Mouse (Mus musculus): Measurements from ENCODE around the gene Zfp971. TPM values are rescaled to one million over a fixed set of nuclear protein-coding genes. Genes with fewer than 3 reads are reported as not detected.
A peak's percentile ranks its signal among the peaks of the same experiment; 100 is the strongest.
"Not testable (repeated sequence)": the region's sequence is repeated elsewhere in the genome, so short reads cannot be mapped to it uniquely, and the experiment has no call there.

Zfp971 gene
- polyA plus RNA-seq (2014; fragmentation: Nextera tagmentation; extraction: Ambion mirVana), result 16.6 and 18.0 TPM in 2 replicates

DNA sequence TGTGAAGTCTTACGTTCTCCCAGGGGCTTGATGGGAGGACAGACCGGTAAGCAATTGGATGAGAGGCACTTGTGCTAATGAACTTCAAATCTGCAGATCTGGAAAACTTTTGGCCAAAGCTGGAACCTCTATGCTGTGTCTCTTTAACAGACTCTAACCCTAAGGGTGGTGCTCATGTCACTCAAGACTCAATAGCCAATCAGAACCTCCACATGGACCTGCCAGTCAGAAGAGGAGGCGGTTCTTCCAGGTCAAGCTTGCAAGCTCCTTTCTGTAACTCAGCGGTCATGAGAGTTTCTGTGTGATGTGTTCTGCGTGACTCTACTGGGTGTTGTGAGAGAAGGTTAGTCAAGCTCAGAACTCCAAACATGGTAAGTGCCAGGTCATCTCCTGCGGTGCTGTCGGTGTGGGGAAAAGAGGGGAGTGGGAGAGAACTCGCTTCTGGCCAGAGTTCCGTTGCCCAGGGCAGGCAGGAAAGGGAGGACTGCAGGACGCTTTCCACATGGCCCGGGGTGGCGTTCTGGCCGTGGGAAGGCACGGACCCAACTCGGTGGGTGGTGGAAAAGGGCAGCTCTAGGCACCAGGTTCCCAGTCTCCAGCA is at the start of gene Zfp971:
TSS of gene Zfp971 (plus strand) at position 274 of the 601 bp plus-strand sequence.
- DNase-seq, result peak; percentile 45
- H3K27me3 ChIP-seq (ENCODE audit: insufficient read depth, low read length); H3K36me3 ChIP-seq (ENCODE audit: insufficient read depth); H3K9me3 ChIP-seq (ENCODE audit: low read depth, low read length); H3K27ac ChIP-seq (ENCODE audit: low read depth); ATAC-seq (ENCODE audit: insufficient read depth); H3K4me1 ChIP-seq (ENCODE audit: insufficient read depth): not testable (repeated sequence)
- WGBS, result 0% methylated on average over 13 of the region's 15 CpGs
- peak within 1 kb of the TSS; percentile 58 for H3K9ac ChIP-seq
- peak within 1 kb of the TSS; percentile 51 for H3K4me3 ChIP-seq (ENCODE audit: low read depth, low read length)
- peak within 1 kb of the TSS; percentile 57 for H3K4me2 ChIP-seq

DNA sequence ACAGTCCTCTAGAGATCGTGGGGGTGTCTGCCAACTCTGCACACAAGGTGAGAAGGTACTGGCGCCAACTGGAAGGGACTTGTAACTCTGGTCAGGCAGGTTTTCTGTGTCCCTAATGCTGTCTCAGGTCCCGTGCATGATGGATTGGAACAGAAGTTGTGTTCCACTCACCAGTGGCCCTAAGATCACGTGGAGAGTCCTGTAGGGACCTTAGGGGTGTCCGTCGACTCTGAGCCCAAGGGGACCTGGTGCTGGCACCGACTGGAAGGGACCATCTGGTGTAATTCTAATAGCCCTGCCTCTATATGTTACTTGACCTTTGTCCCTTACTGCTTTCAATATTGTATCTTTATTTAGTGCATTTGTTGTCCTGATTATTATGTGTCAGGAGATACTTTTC is 48.3 kb upstream of the Zfp971 start:
- H3K4me2 ChIP-seq; H3K36me3 ChIP-seq (ENCODE audit: insufficient read depth); H3K27ac ChIP-seq (ENCODE audit: low read depth); ATAC-seq (ENCODE audit: insufficient read depth); H3K4me3 ChIP-seq (ENCODE audit: low read depth, low read length); H3K9ac ChIP-seq; H3K4me1 ChIP-seq (ENCODE audit: insufficient read depth); H3K27me3 ChIP-seq (ENCODE audit: insufficient read depth, low read length); H3K9me3 ChIP-seq (ENCODE audit: low read depth, low read length); DNase-seq: not testable (repeated sequence)
- 64% methylated on average over 6 of the region's 7 CpGs for WGBS

- H3K4me3 ChIP-seq (ENCODE audit: low read depth, low read length); H3K27ac ChIP-seq (ENCODE audit: low read depth); DNase-seq; H3K27me3 ChIP-seq (ENCODE audit: insufficient read depth, low read length); H3K9me3 ChIP-seq (ENCODE audit: low read depth, low read length); ATAC-seq (ENCODE audit: insufficient read depth); H3K36me3 ChIP-seq (ENCODE audit: insufficient read depth); H3K4me2 ChIP-seq; H3K9ac ChIP-seq; H3K4me1 ChIP-seq (ENCODE audit: insufficient read depth): not testable (repeated sequence)
- WGBS, result 73% methylated on average over 3 of the region's 3 CpGs
These were observed 3.6 kb upstream of the Zfp971 start for GRCm38 (mm10) chr2:178019486-178019885.

- H3K36me3 ChIP-seq (ENCODE audit: insufficient read depth); H3K9ac ChIP-seq; H3K4me2 ChIP-seq; H3K27me3 ChIP-seq (ENCODE audit: insufficient read depth, low read length); H3K27ac ChIP-seq (ENCODE audit: low read depth); H3K4me3 ChIP-seq (ENCODE audit: low read depth, low read length); DNase-seq; ATAC-seq (ENCODE audit: insufficient read depth); H3K9me3 ChIP-seq (ENCODE audit: low read depth, low read length); H3K4me1 ChIP-seq (ENCODE audit: insufficient read depth): not testable (repeated sequence)
- WGBS, result 75% methylated on average over 8 of the region's 8 CpGs
These were observed 2.3 kb upstream of the Zfp971 start for GRCm38 (mm10) chr2:178020773-178021172.

DNA sequence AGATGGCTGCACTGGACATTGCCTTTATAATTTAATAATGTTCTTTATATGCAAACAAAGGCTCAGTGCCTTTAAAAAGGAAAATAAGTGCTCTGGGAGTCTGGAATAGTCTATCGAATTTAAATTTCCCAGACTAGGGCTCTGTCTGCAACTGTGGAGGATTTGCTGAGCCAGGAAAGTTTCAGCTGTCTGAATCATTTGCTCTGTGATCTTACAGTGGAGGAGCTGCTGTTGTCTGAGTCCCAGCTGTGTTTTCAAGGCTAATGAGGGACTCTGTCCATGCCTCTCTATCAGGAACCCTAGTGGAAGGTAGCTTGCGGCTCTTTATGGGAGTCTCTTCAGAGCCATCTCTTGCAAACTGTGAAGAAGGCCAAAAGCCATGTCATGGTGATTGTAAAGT is 777 bp downstream of the Zfp971 start:
- Histone ChIP-seq H3K4me3 (ENCODE audit: low read depth, low read length) (peak overlapping the region; percentile 51), H3K4me2 (peak overlapping the region; percentile 57), H3K9ac (peak overlapping the region; percentile 58)
- ATAC-seq (ENCODE audit: insufficient read depth); H3K36me3 ChIP-seq (ENCODE audit: insufficient read depth); H3K9me3 ChIP-seq (ENCODE audit: low read depth, low read length); H3K27ac ChIP-seq (ENCODE audit: low read depth); H3K4me1 ChIP-seq (ENCODE audit: insufficient read depth); H3K27me3 ChIP-seq (ENCODE audit: insufficient read depth, low read length): not testable (repeated sequence)
- WGBS, result 21% methylated on average over 2 of the region's 2 CpGs
- DNase-seq, result peak; percentile 2

- H3K4me3 ChIP-seq (ENCODE audit: low read depth, low read length); H3K27ac ChIP-seq (ENCODE audit: low read depth): not testable (repeated sequence)
- 86% methylated on average over 2 of the region's 3 CpGs for WGBS
These were observed 4.5 kb downstream of the Zfp971 start for GRCm38 (mm10) chr2:178027601-178028000.

GRCm38 (mm10) chr2:178058195-178058594 is 35.1 kb downstream of the Zfp971 start:
- Histone ChIP-seq H3K27me3 (ENCODE audit: insufficient read depth, low read length) (no peaks in the 10 kb centered on the region), H3K4me3 (ENCODE audit: low read depth, low read length) (no peak overlapping the region), H3K36me3 (ENCODE audit: insufficient read depth) (peaks cover 5% of the 10 kb centered on the region; the same call in 1 of the 2 replicates), H3K4me1 (ENCODE audit: insufficient read depth) (no peaks in the 10 kb centered on the region), H3K9me3 (ENCODE audit: low read depth, low read length) (no peaks in the 10 kb centered on the region), H3K27ac (ENCODE audit: low read depth) (no peak overlapping the region), H3K4me2 (no peak overlapping the region), H3K9ac (no peak overlapping the region)
- TF ChIP-seq CTCF (IDR thresholded peaks at IDR 0.05; ENCODE audit: low read depth), result peak; percentile 77
- WGBS, result 5% methylated on average over 1 of the region's 1 CpGs
- ATAC-seq (ENCODE audit: insufficient read depth) (no peak; the same call in 1 of the 2 replicates), DNase-seq (peak; percentile 79)

More at GRCm38 (mm10) chr2:178027601-178028000, 4.5 kb downstream of the Zfp971 start:
- not testable (repeated sequence) for H3K9me3 ChIP-seq (ENCODE audit: low read depth, low read length); H3K4me2 ChIP-seq; H3K27me3 ChIP-seq (ENCODE audit: insufficient read depth, low read length); H3K9ac ChIP-seq; H3K4me1 ChIP-seq (ENCODE audit: insufficient read depth); ATAC-seq (ENCODE audit: insufficient read depth); H3K36me3 ChIP-seq (ENCODE audit: insufficient read depth); DNase-seq

- 0% methylated on average over 2 of the region's 14 CpGs for WGBS
- not testable (repeated sequence) for H3K9me3 ChIP-seq (ENCODE audit: low read depth, low read length); H3K4me1 ChIP-seq (ENCODE audit: insufficient read depth); H3K9ac ChIP-seq; H3K27ac ChIP-seq (ENCODE audit: low read depth); DNase-seq; H3K27me3 ChIP-seq (ENCODE audit: insufficient read depth, low read length); ATAC-seq (ENCODE audit: insufficient read depth); H3K36me3 ChIP-seq (ENCODE audit: insufficient read depth)
- Histone ChIP-seq H3K4me2 (peak within 1 kb of the TSS; percentile 43; the same call in 1 of the 2 replicates), H3K4me3 (ENCODE audit: low read depth, low read length) (peak within 1 kb of the TSS; percentile 36)
These were observed 55.2 kb downstream of the Zfp971 start, which contains the start of gene Zfp931 for GRCm38 (mm10) chr2:178078166-178078717. TSS of gene Zfp931 (minus strand) at chr2:178078476.

Other genes starting within 250 kb of the Zfp971 start
- 29.6 and 36.9 TPM in 2 replicates for gene Gm14325, start 182.9 kb upstream of the Zfp971 start, polyA plus RNA-seq (2014; fragmentation: Nextera tagmentation; extraction: Ambion mirVana)
- 4.5 and 6.3 TPM in 2 replicates for gene Gm14327, start 126.2 kb upstream of the Zfp971 start, polyA plus RNA-seq (2014; fragmentation: Nextera tagmentation; extraction: Ambion mirVana)
- gene Zfp972, start 97.7 kb upstream of the Zfp971 start, polyA plus RNA-seq (2014; fragmentation: Nextera tagmentation; extraction: Ambion mirVana), result not detected in 2 replicates
- gene Gm14326, start 66.0 kb upstream of the Zfp971 start, polyA plus RNA-seq (2014; fragmentation: Nextera tagmentation; extraction: Ambion mirVana), result 21.2 and 22.9 TPM in 2 replicates
- 18.5 and 19.5 TPM in 2 replicates for gene Zfp931, start 55.2 kb downstream of the Zfp971 start, polyA plus RNA-seq (2014; fragmentation: Nextera tagmentation; extraction: Ambion mirVana)
- gene Phactr3, start 95.7 kb downstream of the Zfp971 start, polyA plus RNA-seq (2014; fragmentation: Nextera tagmentation; extraction: Ambion mirVana), result 0.33 and 0.39 TPM in 2 replicates